Comparison of ENCODE assay signal across 28 mouse cellular contexts in the genomic region with DNA sequence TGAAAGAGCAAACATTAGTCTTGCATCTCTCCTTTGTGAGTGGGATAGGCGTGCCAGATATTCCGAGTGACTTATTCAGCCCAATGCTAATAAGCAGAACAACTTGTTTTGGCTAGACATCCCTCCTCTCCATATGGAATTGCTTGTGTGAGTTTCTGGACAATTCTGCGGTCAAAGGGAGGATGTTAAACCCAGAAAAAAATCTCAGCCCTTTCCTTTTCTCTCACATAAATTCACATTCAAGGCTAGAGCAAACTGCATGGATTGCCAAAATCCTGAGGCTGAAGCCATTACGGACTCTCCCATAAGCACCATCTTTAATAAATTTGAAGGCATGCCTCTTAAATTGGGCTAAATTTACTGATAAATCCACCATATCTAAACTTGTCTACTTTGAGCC.
"Had no signal": no experiment of that assay in that cellular context is flagged by ENCODE, and none has a peak within 500 bp of the region (broad histone marks: within the 10 kb centered on the region; RNA-seq: fewer than 3 reads in every experiment).

No protein-coding gene starts in this region.

- H3K4me2 ChIP-seq: embryonic facial prominence, embryonic 12.5 days; embryonic facial prominence, embryonic 13.5 days; embryonic facial prominence, embryonic 15.5 days; forebrain, embryonic 12.5 days; forebrain, embryonic 13.5 days; forebrain, embryonic 15.5 days had no signal

- H3K4me3 ChIP-seq: embryonic facial prominence, embryonic 12.5 days; embryonic facial prominence, embryonic 13.5 days; embryonic facial prominence, embryonic 15.5 days; erythroblast, embryonic 14.5 days; forebrain, embryonic 10.5 days; forebrain, embryonic 12.5 days; forebrain, embryonic 13.5 days; forebrain, embryonic 15.5 days; gastrocnemius, adult 2 months; heart, adult 2 months; heart, embryonic 10.5 days had no signal

- H3K9me3 ChIP-seq: embryonic facial prominence, embryonic 12.5 days; embryonic facial prominence, embryonic 15.5 days; forebrain, embryonic 12.5 days; forebrain, embryonic 13.5 days; forebrain, embryonic 15.5 days; heart, embryonic 10.5 days had no signal

- ATAC-seq: forebrain, embryonic 13.5 days; forebrain, embryonic 14.5 days; forebrain, embryonic 15.5 days; forebrain, embryonic 16.5 days; forebrain, postnatal 0 days had no signal

- H3K36me3 ChIP-seq: embryonic facial prominence, embryonic 12.5 days; embryonic facial prominence, embryonic 13.5 days; embryonic facial prominence, embryonic 15.5 days; forebrain, embryonic 10.5 days; forebrain, embryonic 12.5 days; forebrain, embryonic 15.5 days; heart, embryonic 10.5 days had no signal

- DNase-seq: cerebellum, adult 8-10 months; cerebellum, adult 9-10 months; cerebellum, adult 9-11 months; cerebellum, postnatal 10 days; cerebellum, postnatal 14 days; cerebellum, postnatal 25 days; cerebellum, postnatal 36 days; embryo, embryonic 11 days; forebrain, postnatal 0 days; gastrocnemius, adult 2 months; gastrocnemius, postnatal 10 days; gastrocnemius, postnatal 14 days; gastrocnemius, postnatal 25 days; gastrocnemius, postnatal 36 days; heart, adult 11 months; heart, adult 18-20 months; heart, adult 2 months had no signal

- H3K27me3 ChIP-seq: embryonic facial prominence, embryonic 12.5 days; embryonic facial prominence, embryonic 13.5 days; embryonic facial prominence, embryonic 15.5 days; forebrain, embryonic 12.5 days; forebrain, embryonic 13.5 days; forebrain, embryonic 15.5 days had no signal

- H3K4me1 ChIP-seq: embryonic facial prominence, embryonic 12.5 days; embryonic facial prominence, embryonic 13.5 days; forebrain, embryonic 10.5 days; forebrain, embryonic 12.5 days; forebrain, embryonic 13.5 days; forebrain, embryonic 15.5 days; heart, embryonic 10.5 days had no signal

- H3K27ac ChIP-seq: embryonic facial prominence, embryonic 12.5 days; embryonic facial prominence, embryonic 13.5 days; embryonic facial prominence, embryonic 15.5 days; forebrain, embryonic 10.5 days; forebrain, embryonic 12.5 days; forebrain, embryonic 13.5 days; forebrain, embryonic 15.5 days; gastrocnemius, adult 2 months; heart, adult 2 months; heart, embryonic 10.5 days had no signal

- H3K9ac ChIP-seq: embryonic facial prominence, embryonic 12.5 days; embryonic facial prominence, embryonic 13.5 days; embryonic facial prominence, embryonic 15.5 days; forebrain, embryonic 12.5 days; forebrain, embryonic 13.5 days; forebrain, embryonic 15.5 days; forebrain, postnatal 0 days had no signal
